Mouse (Mus musculus) lung, postnatal 0 days (tissue): ENCODE measurements at regions not wholly inside any gene's neighbourhood (a gene's known extent, or its start where the extent isn't known, plus 50 kb on each side); places are given as distances from the start of the nearest gene placed in this dataset.

ENCODE experiments used
- ATAC-seq: fragments of 200-750 bp; cut with Nextera tagmentation; 2 replicates; pipeline ENCODE4 v1.8.0; 2017; ENCODE audit warnings: moderate library complexity
- DNase-seq: peaks from one replicate; pipeline ENCODE4 v3.0.0-alpha.2; 2016; ENCODE audit warnings: low spot score
- H3K27ac ChIP-seq: fragments of 300-500 bp; sonication (generic); 2 replicates; pipeline ENCODE4 v1.5.1; 2014; ENCODE audit warnings: antibody characterized with exemption, mild to moderate bottlenecking, low read length, mixed read lengths
- H3K27me3 ChIP-seq: fragments of 300-500 bp; sonication (generic); replicated peaks from 2 replicates; pipeline ENCODE4 v1.6.1; 2014; ENCODE audit warnings: low read length, mixed read lengths; ENCODE audit not compliant: insufficient read depth
- H3K36me3 ChIP-seq: fragments of 300-500 bp; sonication (generic); 2 replicates; pipeline ENCODE4 v1.6.1; 2014; ENCODE audit warnings: low read length, mixed read lengths; ENCODE audit not compliant: insufficient read depth
- H3K4me1 ChIP-seq: fragments of 300-500 bp; sonication (generic); 2 replicates; pipeline ENCODE4 v1.6.1; 2014; ENCODE audit warnings: antibody characterized with exemption, low read depth, low read length, mixed read lengths; ENCODE audit not compliant: insufficient read depth
- H3K4me2 ChIP-seq: fragments of 300-500 bp; sonication (generic); replicated peaks from 2 replicates; pipeline ENCODE4 v1.6.1; 2014; ENCODE audit warnings: low read depth, mild to moderate bottlenecking, low read length, moderate library complexity, mixed read lengths
- H3K4me3 ChIP-seq: fragments of 300-500 bp; sonication (generic); 2 replicates; pipeline ENCODE4 v1.5.1; 2014; ENCODE audit warnings: low read depth, low read length
- H3K9ac ChIP-seq: fragments of 300-500 bp; sonication (generic); replicated peaks from 2 replicates; pipeline ENCODE4 v1.6.1; 2014; ENCODE audit warnings: low read depth, mild to moderate bottlenecking
- H3K9me3 ChIP-seq: fragments of 300-500 bp; sonication (generic); 2 replicates; pipeline ENCODE4 v1.6.1; 2016; ENCODE audit warnings: low read length, mixed read lengths
- CTCF ChIP-seq: IDR thresholded peaks from 2 replicates; pipeline ENCODE4 v1.5.1; 2016; ENCODE audit warnings: antibody characterized with exemption, mild to moderate bottlenecking
- EP300 ChIP-seq: IDR thresholded peaks from 2 replicates; pipeline ENCODE4 v1.6.1; 2016; ENCODE audit warnings: antibody characterized with exemption, mild to moderate bottlenecking, control low read depth
- WGBS: fragments of 180-500 bp; shearing (Covaris S2); extraction: QIAGEN DNeasy Blood & Tissue Kit; methylation state at CpG from one replicate; pipeline ENCODE4 v1.1.7; 2014; 5-methylcytosine and 5-hydroxymethylcytosine counted together

- TF ChIP-seq EP300 (no peak), CTCF (no peak)
- H3K4me1 ChIP-seq, result peaks cover 7% of the 10 kb centered on the region; the same call in 1 of the 2 replicates
- H3K4me3 ChIP-seq, result no peak overlapping the region
- no peaks in the 10 kb centered on the region for H3K27me3 ChIP-seq
- 55% methylated on average over 12 of the region's 12 CpGs for WGBS
- no peak overlapping the region for H3K27ac ChIP-seq
- no peak overlapping the region for H3K9ac ChIP-seq
- DNase-seq, result no peak
- 0 out of 2 replicates have a peak, but pooled peaks have one; percentile 26 for ATAC-seq
- H3K36me3 ChIP-seq, result no peaks in the 10 kb centered on the region
- no peaks in the 10 kb centered on the region for H3K9me3 ChIP-seq
- H3K4me2 ChIP-seq, result no peak overlapping the region
Measured at GRCm38 (mm10) chr2:148497452-148498302, 54.3 kb upstream of the Cd93 start.

- no peak overlapping the region for H3K4me3 ChIP-seq
- H3K27ac ChIP-seq, result no peak overlapping the region
- no peaks in the 10 kb centered on the region for H3K27me3 ChIP-seq
- WGBS, result 86% methylated on average over 6 of the region's 6 CpGs
- H3K9me3 ChIP-seq, result no peaks in the 10 kb centered on the region
- H3K36me3 ChIP-seq, result no peaks in the 10 kb centered on the region
- no peak for DNase-seq
- H3K9ac ChIP-seq, result no peak overlapping the region
- peaks cover 4% of the 10 kb centered on the region; the same call in 1 of the 2 replicates for H3K4me1 ChIP-seq
- ATAC-seq, result no peak
- H3K4me2 ChIP-seq, result no peak overlapping the region
- TF ChIP-seq EP300 (no peak), CTCF (no peak)
Measured at GRCm38 (mm10) chr2:148496151-148497040, 53.0 kb upstream of the Cd93 start.

- WGBS, result 63% methylated on average over 3 of the region's 3 CpGs
- no peak for DNase-seq
- Histone ChIP-seq H3K9me3 (no peaks in the 10 kb centered on the region), H3K27me3 (no peaks in the 10 kb centered on the region), H3K4me2 (no peak overlapping the region), H3K4me1 (peaks cover 4% of the 10 kb centered on the region; the same call in 1 of the 2 replicates), H3K36me3 (no peaks in the 10 kb centered on the region), H3K27ac (no peak overlapping the region), H3K4me3 (no peak overlapping the region), H3K9ac (no peak overlapping the region)
- no peak for ATAC-seq
- TF ChIP-seq EP300 (no peak), CTCF (no peak)
Measured at GRCm38 (mm10) chr2:148495485-148495884, 52.1 kb upstream of the Cd93 start.

GRCm38 (mm10) chr2:148493281-148493680, 49.9 kb upstream of the Cd93 start:
- Histone ChIP-seq H3K36me3 (no peaks in the 10 kb centered on the region), H3K9ac (no peak overlapping the region), H3K4me2 (no peak overlapping the region), H3K4me1 (peaks cover 4% of the 10 kb centered on the region; the same call in 1 of the 2 replicates), H3K27ac (no peak overlapping the region), H3K9me3 (no peaks in the 10 kb centered on the region), H3K27me3 (no peaks in the 10 kb centered on the region), H3K4me3 (no peak overlapping the region)
- ATAC-seq, result no peak
- DNase-seq, result no peak
- no peak for TF ChIP-seq EP300
- TF ChIP-seq CTCF, result no peak
